Mouse (Mus musculus) lung, embryonic 16.5 days (tissue): ENCODE results near the gene Arntl. TPM values are rescaled to one million over a fixed set of nuclear protein-coding genes. Genes with fewer than 3 reads are reported as not detected.

ENCODE experiments used
- ATAC-seq: fragments of 200-750 bp; cut with Nextera tagmentation; 2 replicates; pipeline ENCODE4 v1.8.0; 2017; ENCODE audit warnings: low read depth, mild to moderate bottlenecking, moderate library complexity
- H3K27ac ChIP-seq: fragments of 300-500 bp; sonication (generic); 2 replicates; pipeline ENCODE4 v1.5.1; 2014; ENCODE audit warnings: mild to moderate bottlenecking, control low read depth, low read length
- H3K27me3 ChIP-seq: fragments of 300-500 bp; sonication (generic); 2 replicates; pipeline ENCODE4 v1.6.1; 2014; ENCODE audit warnings: low read depth, low read length, mixed read lengths; ENCODE audit not compliant: control insufficient read depth, insufficient read depth
- H3K36me3 ChIP-seq: fragments of 300-500 bp; sonication (generic); 2 replicates; pipeline ENCODE4 v1.6.1; 2014; ENCODE audit warnings: low read length; ENCODE audit not compliant: control insufficient read depth, insufficient read depth
- H3K4me1 ChIP-seq: fragments of 300-500 bp; sonication (generic); replicated peaks from 2 replicates; pipeline ENCODE4 v1.6.1; 2014; ENCODE audit warnings: low read length, mixed read lengths; ENCODE audit not compliant: control insufficient read depth, insufficient read depth
- H3K4me2 ChIP-seq: fragments of 300-500 bp; sonication (generic); 2 replicates; pipeline ENCODE4 v1.6.1; 2014; ENCODE audit warnings: low read depth, low read length, control low read depth
- H3K4me3 ChIP-seq: fragments of 300-500 bp; sonication (generic); 2 replicates; pipeline ENCODE4 v1.5.1; 2014; ENCODE audit warnings: mild to moderate bottlenecking, low read length, control low read depth
- H3K9ac ChIP-seq: fragments of 300-500 bp; sonication (generic); 2 replicates; pipeline ENCODE4 v1.6.1; 2014; ENCODE audit warnings: low read length, control low read depth
- H3K9me3 ChIP-seq: fragments of 300-500 bp; sonication (generic); 2 replicates; pipeline ENCODE4 v1.6.1; 2016; ENCODE audit warnings: low read length; ENCODE audit not compliant: control insufficient read depth
- WGBS: fragments of 180-500 bp; shearing (Covaris S2); extraction: QIAGEN DNeasy Blood & Tissue Kit; methylation state at CpG from one replicate; pipeline ENCODE4 v1.1.7; 2014; 5-methylcytosine and 5-hydroxymethylcytosine counted together
- polyA plus RNA-seq: library from polyadenylated mRNA; unstranded; fragments of >200 nt; fragmentation: Nextera tagmentation; extraction: Ambion mirVana; gene quantifications from 2 replicates; pipeline ENCODE4 v1.2.1, GENCODE M21; 2015

Gene Arntl
- 12.6 and 13.5 TPM in 2 replicates for polyA plus RNA-seq

- peak; percentile 98 for ATAC-seq
- Histone ChIP-seq H3K36me3 (no peaks in the 10 kb centered on the region), H3K9ac (peak within 1 kb of the TSS; percentile 74), H3K4me1 (peaks cover 13% of the 10 kb centered on the region; the same call in 1 of the 2 replicates), H3K4me2 (peak within 1 kb of the TSS; percentile 82), H3K27me3 (peaks cover 23% of the 10 kb centered on the region), H3K4me3 (peak within 1 kb of the TSS; percentile 86), H3K27ac (peak within 1 kb of the TSS; percentile 84), H3K9me3 (no peaks in the 10 kb centered on the region)
- WGBS: 0% methylated on average over 52 of the region's 52 CpGs
Measured at GRCm38 (mm10) chr7:113206644-113207470, at the start of gene Arntl. Gene Arntl, plus strand, starts transcription at chr7:113207465.

DNA sequence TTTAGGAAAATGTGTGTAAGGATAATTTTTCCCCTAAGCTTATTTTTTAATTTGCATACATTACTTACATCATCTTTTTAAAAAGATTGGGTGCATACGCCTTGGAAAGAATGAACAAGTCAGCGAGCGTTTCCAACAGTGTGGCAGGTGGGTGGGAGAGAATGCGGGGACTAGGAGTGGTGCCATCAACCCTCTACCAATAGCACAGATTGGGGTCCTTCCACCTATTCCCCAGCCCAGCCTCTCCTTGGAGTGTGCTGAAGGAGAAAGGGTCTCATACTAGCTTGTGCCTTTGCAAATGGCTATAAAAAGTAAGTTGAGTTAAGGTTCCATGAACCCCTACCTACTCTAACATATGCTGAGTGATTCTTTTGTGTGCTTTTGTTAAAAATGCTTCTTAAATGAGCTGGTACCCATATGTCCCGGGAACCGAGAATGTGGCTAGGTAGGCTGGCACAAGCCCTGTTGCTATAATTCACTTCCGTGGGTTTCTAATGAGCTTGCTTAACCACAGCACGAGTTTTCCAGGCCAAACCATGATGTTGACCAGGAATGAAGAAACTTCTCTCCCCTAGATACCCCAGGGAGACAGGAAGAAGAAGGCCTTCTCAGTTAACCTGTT is 46.1 kb upstream of the Arntl start:
- Histone ChIP-seq H3K4me3 (no peak overlapping the region), H3K9ac (no peak overlapping the region), H3K4me1 (peaks cover 4% of the 10 kb centered on the region; the same call in 1 of the 2 replicates), H3K4me2 (no peak overlapping the region), H3K9me3 (no peaks in the 10 kb centered on the region), H3K27ac (no peak overlapping the region), H3K27me3 (no peaks in the 10 kb centered on the region), H3K36me3 (no peaks in the 10 kb centered on the region)
- no peak for ATAC-seq
- 88% methylated on average over 8 of the region's 8 CpGs for WGBS

GRCm38 (mm10) chr7:113164719-113165118 is 42.5 kb upstream of the Arntl start:
- peak; percentile 62; the same call in 1 of the 2 replicates for ATAC-seq
- 0 out of 2 replicates have a peak, but pooled peaks cover 4% of the 10 kb centered on the region for H3K4me1 ChIP-seq
- no peak overlapping the region for H3K9ac ChIP-seq
- no peak overlapping the region for H3K27ac ChIP-seq
- H3K4me2 ChIP-seq: no peak overlapping the region
- no peak overlapping the region for H3K4me3 ChIP-seq
- no peaks in the 10 kb centered on the region for H3K9me3 ChIP-seq
- H3K27me3 ChIP-seq: no peaks in the 10 kb centered on the region
- WGBS: 35% methylated on average over 4 of the region's 4 CpGs
- H3K36me3 ChIP-seq: no peaks in the 10 kb centered on the region

- Histone ChIP-seq H3K27ac (no peak overlapping the region), H3K9ac (no peak overlapping the region), H3K4me3 (no peak overlapping the region), H3K27me3 (no peaks in the 10 kb centered on the region), H3K36me3 (no peaks in the 10 kb centered on the region), H3K4me1 (0 out of 2 replicates have a peak, but pooled peaks cover 4% of the 10 kb centered on the region), H3K4me2 (peak overlapping the region; percentile 23; the same call in 1 of the 2 replicates), H3K9me3 (no peaks in the 10 kb centered on the region)
- ATAC-seq: peak; percentile 81
- WGBS: 26% methylated on average over 8 of the region's 8 CpGs
Measured at GRCm38 (mm10) chr7:113167092-113167491, 40.2 kb upstream of the Arntl start.

- no peaks in the 10 kb centered on the region for H3K36me3 ChIP-seq
- H3K9ac ChIP-seq: no peak overlapping the region
- no peak overlapping the region for H3K4me2 ChIP-seq
- H3K27me3 ChIP-seq: no peaks in the 10 kb centered on the region
- H3K9me3 ChIP-seq: no peaks in the 10 kb centered on the region
- no peak overlapping the region for H3K27ac ChIP-seq
- 69% methylated on average over 8 of the region's 8 CpGs for WGBS
- no peak for ATAC-seq
- H3K4me3 ChIP-seq: no peak overlapping the region
- H3K4me1 ChIP-seq: 0 out of 2 replicates have a peak, but pooled peaks cover 4% of the 10 kb centered on the region
Measured at GRCm38 (mm10) chr7:113168609-113169008, 38.7 kb upstream of the Arntl start.

- H3K9me3 ChIP-seq: no peaks in the 10 kb centered on the region
Measured at GRCm38 (mm10) chr7:113172425-113172824, 34.8 kb upstream of the Arntl start.

GRCm38 (mm10) chr7:113175481-113175880 is 31.8 kb upstream of the Arntl start:
- 81% methylated on average over 4 of the region's 4 CpGs for WGBS
- H3K27ac ChIP-seq: no peak overlapping the region
- H3K9ac ChIP-seq: no peak overlapping the region
- H3K27me3 ChIP-seq: no peaks in the 10 kb centered on the region
- no peaks in the 10 kb centered on the region for H3K36me3 ChIP-seq
- no peak overlapping the region for H3K4me2 ChIP-seq
- no peaks in the 10 kb centered on the region for H3K9me3 ChIP-seq
- no peaks in the 10 kb centered on the region for H3K4me1 ChIP-seq
- H3K4me3 ChIP-seq: no peak overlapping the region
- no peak for ATAC-seq

More at GRCm38 (mm10) chr7:113172425-113172824, 34.8 kb upstream of the Arntl start:
- H3K27me3 ChIP-seq: no peaks in the 10 kb centered on the region
- no peak overlapping the region for H3K9ac ChIP-seq
- 58% methylated on average over 2 of the region's 2 CpGs for WGBS
- no peaks in the 10 kb centered on the region for H3K36me3 ChIP-seq
- no peak overlapping the region for H3K4me2 ChIP-seq
- H3K4me3 ChIP-seq: no peak overlapping the region
- no peaks in the 10 kb centered on the region for H3K4me1 ChIP-seq
- no peak for ATAC-seq
- H3K27ac ChIP-seq: no peak overlapping the region

DNA sequence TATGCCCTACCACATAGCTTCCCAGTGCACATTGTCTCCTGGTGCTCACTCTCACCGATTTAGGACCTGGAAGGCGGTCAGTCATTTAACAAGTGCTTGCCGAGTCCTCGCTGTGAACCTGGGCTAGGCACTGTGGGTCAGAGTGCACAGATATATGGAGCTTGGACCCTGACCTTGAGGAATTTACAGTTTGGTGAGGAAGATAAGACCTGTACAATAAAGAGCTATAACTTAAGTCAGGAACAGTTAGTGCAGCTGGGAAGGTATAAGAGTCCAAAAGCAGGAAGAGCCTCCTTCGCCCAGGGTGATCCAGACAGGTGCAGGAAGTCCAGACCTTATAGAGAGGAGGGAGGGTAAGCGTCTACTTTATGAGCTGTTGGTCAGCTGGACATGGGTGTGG is 29.2 kb upstream of the Arntl start:
- no peak overlapping the region for H3K4me2 ChIP-seq
- H3K36me3 ChIP-seq: no peaks in the 10 kb centered on the region
- no peaks in the 10 kb centered on the region for H3K4me1 ChIP-seq
- H3K4me3 ChIP-seq: no peak overlapping the region
- no peaks in the 10 kb centered on the region for H3K9me3 ChIP-seq
- H3K27ac ChIP-seq: no peak overlapping the region
- no peak for ATAC-seq
- no peak overlapping the region for H3K9ac ChIP-seq
- no peaks in the 10 kb centered on the region for H3K27me3 ChIP-seq
- 79% methylated on average over 6 of the region's 6 CpGs for WGBS

DNA sequence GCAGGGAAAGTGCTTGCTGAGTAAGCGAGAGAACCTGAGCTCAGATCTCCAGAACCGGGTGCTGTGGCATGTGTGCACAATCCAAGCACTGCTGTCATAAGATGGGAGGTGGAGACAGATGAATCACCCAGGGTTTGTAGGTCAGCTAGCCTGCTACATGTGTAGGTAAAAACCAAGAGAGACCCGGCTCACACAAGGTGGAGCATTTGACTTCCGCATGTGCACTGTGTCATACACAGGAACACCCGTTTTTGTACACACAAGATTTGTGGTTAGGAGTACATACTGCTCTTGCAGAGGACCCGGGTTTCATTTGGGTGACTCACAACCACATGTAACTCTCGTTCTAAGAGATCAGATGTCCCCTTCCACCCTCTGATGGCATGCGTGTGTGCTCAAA is 23.5 kb upstream of the Arntl start:
- 80% methylated on average over 8 of the region's 8 CpGs for WGBS
- H3K4me3 ChIP-seq: no peak overlapping the region
- ATAC-seq: no peak

More for the DNA sequence above, 23.5 kb upstream of the Arntl start:
- Histone ChIP-seq H3K27ac (no peak overlapping the region), H3K4me2 (no peak overlapping the region), H3K4me1 (no peaks in the 10 kb centered on the region), H3K9ac (no peak overlapping the region), H3K27me3 (no peaks in the 10 kb centered on the region), H3K36me3 (no peaks in the 10 kb centered on the region), H3K9me3 (no peaks in the 10 kb centered on the region)
